Mouse (Mus musculus): Measurements from ENCODE around the gene Mfsd4a.
A peak's percentile ranks its signal among the peaks of the same experiment; 100 is the strongest.

The Mfsd4a gene

DNA sequence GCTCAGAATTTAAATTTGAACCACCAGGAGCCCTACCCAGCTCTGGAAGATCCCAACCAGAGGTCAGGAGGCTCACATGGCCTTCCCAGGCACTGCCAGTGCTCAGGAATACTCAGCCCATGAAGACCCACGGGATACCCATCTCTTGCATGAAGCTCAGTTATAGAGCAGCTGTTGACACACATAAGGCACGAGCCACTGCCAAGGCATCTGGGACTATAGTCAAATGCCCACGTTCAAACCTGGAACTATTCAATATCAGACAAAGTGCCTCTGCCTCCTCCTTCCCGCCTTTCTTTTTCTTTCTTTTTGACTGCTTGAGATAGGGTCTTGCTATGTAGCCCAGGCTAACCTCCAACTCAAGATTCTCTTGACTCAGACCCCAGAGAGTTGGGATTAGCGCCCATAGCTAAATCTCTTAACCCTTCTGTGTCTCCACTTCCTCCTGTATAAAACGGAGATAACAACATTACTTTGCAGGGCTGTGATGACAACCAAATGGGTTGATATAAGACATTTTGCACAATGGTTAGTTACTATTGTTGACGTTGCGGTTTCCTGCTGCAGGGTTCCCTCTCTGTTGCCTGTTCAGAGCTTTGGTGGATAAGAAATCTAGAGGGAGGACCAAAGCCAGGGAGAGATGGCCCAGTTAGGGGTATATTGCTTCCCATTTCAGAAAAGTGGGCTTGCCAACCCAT is 2.2 kb downstream of the Mfsd4a start:
- no peak for DNase-seq

DNA sequence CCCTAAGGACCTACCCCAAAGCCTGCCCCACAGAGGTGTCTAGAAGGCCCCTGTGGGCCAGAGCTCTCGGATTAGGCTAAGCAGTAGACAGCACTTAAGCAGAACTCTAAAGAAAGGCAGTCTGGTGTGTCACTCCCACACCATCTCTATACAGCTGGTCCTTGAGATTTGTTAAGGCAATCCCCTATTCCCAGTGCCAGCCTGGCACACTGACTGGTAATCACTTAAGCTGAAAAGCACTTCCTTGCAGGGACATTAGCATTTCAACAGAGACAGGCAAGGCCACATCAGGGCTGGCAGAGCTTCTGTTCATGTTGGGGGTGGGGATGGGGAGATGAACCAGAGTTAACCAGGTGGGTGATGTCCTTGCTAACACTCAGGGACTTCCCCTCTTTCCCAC is 2.9 kb downstream of the Mfsd4a start:
- no peak for DNase-seq

DNA sequence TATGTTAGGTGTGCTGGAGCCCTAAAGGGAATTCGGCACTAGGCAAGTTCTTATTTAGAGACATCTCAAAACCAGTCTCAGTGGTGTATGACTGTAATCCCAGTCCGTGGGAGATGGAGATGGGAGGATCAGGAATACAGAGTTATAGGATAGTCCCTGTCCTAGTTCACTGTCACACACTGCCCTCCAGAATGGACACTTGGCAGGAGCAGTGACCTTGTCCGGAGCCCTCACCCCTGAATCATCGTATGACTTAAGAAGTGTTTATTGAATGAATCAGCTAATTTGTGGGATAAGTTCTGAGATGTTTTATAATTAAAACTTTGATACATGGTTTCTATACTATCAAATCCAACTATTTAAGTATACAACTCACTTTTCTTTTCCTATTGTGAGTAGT is 4.8 kb downstream of the Mfsd4a start:
- DNase-seq = no peak

DNA sequence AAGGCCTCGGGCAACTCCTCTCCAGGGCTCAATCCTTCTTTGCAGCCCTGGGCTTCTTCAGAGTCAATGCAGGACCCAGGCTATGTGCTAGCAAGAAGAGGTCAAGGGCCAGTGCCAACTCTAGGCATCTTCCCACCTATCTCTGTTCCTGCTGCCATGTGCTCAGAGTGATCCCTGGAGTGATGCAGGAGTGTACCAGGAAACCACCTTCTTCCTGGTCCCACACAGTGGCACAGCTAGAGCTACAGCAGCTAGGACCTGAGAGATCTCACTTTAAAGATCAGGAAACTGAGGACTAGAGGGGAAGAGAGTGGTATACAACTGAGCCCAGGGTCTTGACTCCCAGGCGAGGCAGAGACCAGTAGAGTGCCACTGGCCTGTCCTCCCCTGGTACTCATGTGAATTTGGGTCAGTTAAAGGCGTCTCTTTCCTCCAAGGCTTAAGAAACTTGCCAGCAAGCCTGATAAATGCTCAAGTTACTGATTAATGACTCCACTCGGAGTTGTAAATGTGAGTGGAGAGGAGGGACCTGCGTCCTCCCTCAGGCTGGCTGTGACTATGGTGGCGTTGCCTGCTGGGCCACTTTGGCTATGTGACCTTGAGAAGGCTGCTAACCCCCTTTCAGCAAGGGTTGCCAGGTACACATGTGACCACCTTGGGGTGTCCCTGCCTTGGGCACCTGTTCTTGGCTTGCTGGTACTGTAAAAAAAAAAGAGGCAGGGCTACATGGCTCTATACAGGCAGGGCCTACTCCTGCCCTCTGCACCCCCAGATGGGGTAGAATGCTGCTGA is 5.9 kb downstream of the Mfsd4a start:
- peak; percentile 52 for DNase-seq

DNA sequence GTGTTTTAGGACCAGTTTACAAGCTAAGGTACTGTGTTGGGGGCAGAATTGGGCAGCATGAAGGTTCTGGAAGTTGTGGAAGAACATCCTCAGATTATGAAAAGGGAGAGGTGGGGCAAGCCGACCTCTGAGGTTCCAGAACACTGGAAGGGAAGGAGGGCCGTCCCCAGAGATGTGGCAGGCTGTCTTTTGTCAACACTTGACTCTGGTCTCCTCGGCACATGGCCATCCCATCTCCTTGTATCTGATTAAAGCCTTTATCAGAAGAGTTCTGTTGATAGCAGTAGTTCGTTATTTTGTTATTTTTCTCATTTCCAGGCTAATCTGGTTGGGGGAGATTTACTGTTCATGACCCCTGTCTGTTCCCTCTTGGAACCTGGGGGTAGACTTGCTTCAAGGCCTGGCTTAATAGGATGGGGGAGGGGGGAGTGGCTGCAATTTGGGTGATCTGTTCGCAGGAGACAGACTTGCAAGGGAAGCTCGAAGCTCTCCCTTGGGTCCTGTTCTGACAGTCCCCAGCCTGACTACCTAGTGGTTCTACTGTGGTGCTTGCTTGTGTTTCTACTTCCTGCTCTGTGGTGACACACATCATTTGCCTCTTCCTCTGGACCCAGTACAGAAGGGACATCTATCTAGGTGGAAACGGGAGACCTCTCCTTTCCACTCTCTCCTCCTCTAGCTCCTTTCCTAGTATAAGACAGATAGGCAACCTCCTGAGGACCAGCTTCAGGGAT is 7.7 kb downstream of the Mfsd4a start:
- peak; percentile 54 for DNase-seq

DNA sequence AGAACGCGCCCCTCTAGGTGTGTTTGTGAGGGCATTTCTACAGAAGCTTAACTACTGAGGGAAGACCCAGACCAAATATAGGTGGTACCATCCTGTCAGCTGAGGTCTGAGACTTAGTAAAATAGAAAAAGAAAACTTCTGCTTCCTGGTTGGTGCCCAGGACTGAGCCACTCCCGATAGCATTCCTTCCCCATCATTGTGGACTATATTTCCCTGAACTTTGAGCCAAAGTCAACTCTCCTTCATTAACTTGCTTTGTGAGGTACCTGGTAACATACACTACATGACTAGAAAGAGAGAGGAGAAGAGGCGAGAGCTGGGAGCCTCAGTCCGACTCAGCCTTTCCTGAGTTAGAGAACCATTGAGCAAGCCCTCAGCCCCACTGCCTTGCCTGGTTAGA is 9.3 kb downstream of the Mfsd4a start:
- DNase-seq = no peak

DNA sequence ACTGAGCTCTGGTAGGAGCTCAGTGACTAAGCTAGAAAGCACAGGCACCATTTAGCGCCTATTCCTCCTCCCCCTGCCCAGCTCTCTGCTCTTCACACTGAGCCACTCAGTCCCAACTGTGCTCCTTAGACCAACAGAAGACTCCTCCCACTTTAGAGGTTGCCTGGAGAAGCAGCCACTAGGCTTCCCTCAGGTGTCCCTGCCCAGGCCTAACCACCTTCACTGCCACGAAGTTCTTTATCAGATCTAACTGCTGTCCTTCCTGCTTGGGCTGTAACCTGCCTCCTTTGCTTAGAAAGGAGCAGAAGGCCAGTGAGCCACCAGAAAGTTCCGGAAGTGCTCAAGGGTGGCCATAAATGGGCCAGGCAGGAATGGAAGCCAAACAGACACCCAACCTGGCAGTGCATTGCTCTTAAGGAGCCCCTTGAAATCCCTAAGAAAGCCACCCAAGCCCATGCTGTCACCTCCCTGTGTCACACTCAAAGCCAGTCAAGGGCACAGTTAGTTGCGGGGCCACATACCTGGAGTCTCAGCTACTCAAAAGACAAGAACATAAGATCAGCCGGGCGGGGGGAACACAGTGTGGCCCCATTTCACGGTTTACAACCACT is 12.7 kb downstream of the Mfsd4a start:
- DNase-seq = no peak

DNA sequence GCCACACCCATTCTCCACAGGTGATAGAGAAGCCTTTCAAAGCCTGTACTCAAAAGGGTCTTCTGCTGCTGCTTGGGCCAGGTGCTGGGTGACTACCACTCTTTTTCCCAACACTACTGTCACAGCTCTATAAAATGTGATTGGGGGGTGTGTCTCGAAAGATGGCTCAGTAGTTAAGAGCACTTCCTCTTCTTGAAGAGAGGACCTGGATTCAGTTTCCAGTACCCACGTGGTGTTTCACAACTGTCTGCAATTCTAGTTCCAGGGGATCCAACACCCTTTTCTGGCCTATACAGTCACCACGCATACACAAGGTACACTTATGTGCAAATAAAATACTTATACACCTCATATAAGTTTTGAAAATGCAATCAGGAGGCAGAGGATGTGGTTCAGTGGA is 13.5 kb downstream of the Mfsd4a start:
- no peak for DNase-seq

DNA sequence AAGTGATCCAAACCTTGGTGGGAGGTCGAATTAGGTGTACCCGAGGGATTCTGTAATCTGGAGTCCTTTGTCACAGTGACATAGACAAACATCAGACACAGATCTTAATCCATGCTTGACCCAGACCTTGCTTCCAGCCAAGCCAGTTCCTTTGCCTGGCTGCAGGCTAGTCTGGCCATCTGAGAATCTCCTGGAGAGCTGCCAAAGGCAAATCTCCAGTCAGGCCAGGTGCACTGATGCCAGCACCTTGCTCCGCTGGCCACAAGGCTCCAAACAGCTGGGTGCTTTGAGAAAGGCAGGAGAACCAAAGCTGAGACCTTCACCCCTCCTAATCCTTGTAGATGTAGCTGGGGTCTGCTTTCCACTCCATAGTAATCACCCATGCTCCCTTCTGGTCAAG is 16.1 kb downstream of the Mfsd4a start:
- no peak for DNase-seq

DNA sequence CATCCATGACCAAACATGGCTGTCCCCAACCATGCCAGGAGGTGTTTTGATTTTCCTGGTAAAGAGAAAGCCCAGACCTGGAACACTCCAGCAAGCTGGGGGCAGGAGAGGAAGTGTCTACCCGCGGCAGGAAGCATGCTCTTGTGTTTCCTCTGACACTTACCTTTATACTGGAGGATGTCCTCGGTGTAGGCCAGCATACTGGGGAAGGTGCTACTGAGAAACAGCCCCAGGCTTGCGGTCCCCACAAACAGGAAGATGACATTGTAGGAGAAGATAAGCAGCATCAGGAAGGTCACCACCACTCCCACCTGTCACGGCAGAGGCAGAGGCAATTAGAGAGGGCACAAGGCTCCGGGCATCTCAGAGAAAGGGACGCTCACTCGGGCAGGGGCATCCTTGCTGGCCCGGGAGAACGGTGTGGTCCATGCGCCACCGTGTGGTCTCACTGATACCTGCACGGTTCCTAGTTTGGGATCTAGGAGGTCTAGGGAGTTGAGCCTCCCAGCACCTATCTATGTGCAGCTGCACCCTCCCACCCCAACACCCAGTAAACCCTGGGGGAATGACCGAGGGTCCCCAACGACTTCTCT is 21.6 kb downstream of the Mfsd4a start:
- DNase-seq = peak; percentile 85

DNA sequence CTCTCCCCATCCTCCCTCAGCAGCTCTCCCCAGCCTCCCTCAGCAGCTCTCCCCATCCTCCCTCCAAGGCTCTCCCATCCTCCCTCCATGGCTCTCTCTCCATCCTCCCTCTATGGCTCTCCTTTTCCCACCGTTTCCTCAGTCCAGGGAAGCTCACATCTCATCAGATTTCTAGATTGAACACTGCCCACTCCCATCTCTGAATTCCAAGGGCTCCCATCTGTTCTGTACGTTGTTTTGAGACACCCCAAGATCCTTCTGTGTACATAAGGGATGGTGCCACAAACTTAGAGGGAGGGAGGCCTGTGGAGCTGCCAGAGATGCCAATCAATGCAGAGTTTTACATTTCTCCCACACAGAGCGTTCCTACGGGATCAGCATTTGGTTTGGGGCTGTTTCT is 24.1 kb downstream of the Mfsd4a start:
- DNase-seq = no peak

DNA sequence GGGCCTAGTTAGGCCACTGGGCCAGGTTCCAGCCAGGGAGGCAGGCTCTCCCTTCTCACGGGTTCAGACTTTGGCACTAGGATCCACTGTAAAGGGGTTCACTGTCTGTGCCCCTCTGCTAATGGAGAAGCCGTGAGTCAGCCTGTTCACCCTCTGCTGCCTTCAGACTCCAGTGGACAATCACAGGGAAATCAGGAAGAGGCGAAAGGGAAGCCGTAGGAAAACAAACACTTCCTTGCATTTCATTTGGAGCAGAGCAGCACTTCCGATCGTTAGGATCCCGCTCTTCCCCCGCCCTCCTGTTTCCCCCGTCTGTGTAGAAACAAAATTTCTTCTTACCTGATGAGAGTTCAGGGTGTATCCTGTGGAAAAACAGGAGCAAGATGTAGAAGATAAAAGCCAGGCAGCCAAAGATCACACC is 27.7 kb downstream of the Mfsd4a start:
- peak; percentile 61 for DNase-seq

DNA sequence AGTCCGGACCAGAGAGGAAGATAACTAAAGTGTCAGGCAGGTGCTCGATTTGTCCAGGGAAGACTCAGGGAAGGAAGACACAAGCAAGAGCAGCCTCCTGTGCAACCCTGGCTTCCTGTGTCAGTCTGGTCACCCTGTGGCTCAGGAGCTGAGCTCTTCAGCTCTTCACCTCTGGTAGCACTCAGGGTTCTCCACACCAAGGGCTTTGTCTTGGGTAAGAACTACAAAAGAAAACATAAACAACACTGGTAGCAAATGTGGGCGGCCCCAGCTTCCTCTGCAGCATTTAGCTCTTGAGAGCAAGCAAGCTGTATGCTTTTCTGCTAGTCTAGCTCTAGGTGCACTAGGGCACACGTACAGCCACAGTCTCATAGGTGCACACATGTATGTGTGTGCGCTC is 29.1 kb downstream of the Mfsd4a start:
- DNase-seq = no peak

DNA sequence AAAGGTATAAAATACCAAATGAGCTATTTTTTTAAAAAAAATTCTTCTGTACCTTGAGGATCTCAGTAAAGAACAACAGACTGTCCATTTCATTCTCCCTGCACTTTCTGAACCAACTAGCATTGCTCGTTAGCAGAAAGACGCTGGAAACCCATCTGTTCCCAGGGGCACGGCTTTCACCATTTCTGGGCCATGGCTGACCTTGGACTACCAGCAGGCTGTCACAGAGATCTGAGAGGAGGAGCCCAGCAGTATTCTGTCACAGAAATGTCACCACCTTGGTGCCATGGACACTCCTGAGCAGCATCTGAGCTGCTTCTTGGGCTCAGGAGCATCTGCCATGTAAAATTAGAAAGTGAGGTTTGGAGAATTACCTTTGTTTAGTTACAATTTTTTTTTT is 30.1 kb downstream of the Mfsd4a start:
- DNase-seq = no peak

DNA sequence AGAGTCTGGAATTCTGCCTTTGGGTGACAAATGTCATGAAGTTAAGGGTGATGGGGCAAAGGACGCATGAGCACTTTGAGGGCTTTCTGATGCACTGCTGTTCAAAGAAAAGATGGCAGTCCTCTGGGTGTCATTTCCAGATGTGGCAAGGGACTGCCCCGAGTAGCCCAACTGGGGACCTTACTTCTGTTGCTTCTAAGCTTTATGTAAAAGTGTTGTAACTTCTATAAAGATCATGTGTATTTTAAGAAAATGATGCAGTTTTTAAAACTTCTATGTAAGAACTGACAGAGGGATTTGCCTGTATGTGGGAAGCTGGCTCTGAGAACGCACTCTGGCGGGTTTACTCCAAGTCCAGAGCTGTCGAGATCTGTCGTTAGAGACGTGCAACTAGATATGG is 35.7 kb downstream of the Mfsd4a start:
- no peak for DNase-seq

DNA sequence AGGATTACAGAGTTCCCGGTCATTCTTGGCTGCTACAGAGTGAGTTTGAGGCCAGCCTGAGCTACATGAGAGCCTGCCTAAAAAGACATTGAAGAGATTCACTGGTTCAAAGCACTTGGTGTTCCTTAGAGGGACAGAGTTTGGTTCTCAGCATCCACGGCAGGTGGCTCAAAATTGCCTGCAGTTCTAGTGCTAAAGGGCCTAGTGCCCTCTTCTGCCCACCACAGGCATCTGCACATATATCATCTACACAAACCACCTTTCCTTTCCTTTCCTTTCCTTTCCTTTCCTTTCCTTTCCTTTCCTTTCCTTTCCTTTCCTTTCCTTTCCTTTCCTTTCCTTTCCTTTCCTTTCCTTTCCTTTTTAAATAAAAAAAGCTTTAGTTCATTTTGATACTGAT is 37.3 kb downstream of the Mfsd4a start:
- DNase-seq = no peak

DNA sequence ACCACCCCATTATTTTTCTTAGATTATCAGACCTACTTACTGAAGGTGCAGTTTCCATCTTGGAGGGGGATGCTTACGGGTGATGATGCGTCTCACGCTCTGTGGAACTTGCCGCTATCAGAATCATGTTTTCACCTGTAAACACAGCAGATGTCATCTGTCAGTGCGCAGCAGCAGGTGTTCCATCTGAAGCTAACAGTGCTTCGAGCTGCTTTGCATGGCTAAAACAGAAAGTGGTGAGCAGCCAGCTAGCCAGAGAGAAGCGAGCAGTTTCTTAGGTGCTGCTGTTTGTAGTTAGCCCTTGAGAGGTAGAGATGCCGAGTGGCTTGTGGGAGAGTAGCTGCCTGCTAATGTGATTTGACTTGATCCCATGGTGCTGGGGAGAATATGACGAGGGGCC is 39.4 kb downstream of the Mfsd4a start:
- DNase-seq = no peak

DNA sequence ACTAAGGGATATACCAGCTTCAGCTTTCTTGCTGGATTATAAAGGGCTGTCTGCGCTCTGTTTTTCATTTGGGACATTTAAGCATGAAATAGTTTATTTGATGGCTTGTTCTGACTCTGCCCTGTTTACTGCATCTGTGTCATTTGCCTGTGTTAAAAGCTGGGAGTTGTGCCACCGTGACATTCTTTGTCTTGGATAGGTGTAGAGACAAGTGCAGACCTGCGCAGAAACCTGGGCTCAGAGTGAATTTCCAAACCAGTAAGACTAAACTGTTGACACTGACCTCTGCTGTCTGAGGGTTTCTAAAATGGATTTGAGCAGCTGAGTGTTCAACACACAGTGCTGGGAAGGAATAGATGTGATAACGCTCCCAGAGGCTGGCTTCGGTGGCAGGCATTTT is 39.9 kb downstream of the Mfsd4a start:
- DNase-seq = no peak

DNA sequence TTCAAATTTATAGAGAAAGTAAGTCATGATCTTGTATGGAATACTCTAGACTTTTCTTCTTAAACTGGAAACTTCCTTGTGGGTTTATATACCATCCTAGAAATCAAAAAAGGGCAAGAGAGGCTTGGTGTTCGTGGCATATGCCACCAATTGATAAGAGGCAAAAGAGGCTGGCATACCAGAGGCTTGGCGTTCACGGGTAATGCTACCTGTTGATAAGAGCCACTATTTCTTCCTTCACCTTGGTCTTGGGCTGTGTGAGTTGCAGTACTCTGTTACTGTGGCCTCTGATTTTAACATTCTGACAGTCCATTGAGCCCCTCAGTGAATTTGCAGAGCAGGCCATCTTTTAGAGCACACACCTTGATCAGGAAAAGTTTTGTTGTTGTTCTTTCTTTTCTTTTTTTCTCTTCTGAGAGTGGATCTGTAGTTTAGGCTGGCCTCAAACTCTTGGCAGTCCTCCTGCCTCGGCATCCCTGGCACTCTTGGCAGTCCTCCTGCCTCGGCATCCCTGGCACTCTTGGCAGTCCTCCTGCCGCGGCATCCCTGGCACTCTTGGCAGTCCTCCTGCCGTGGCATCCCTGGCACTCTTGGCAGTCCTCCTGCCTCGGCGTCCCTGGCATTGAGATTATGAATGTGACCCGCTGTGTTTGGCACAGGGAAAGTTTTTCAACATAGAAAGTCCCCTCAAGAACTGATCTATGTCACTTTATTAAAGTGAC is 40.8 kb downstream of the Mfsd4a start:
- no peak for DNase-seq

DNA sequence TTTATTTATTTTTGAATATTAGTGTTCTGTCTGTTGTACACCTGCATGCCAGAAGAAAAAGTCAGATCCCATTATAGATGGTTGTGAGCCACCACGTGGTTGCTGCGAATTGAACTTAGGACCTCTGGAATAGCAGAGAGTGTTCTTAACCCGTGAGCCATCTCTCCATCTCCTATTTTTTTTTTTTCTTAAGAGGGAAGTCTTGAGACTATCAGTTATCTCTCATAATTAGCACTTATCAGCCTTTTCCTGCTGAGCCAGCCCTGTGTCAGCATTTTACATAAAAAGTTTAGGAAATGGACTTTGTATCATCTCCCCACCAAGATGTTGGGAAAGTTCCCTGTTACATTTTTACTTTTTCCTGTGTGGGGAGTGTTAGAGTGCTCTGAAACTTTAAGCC is 45.8 kb downstream of the Mfsd4a start:
- no peak for DNase-seq

DNA sequence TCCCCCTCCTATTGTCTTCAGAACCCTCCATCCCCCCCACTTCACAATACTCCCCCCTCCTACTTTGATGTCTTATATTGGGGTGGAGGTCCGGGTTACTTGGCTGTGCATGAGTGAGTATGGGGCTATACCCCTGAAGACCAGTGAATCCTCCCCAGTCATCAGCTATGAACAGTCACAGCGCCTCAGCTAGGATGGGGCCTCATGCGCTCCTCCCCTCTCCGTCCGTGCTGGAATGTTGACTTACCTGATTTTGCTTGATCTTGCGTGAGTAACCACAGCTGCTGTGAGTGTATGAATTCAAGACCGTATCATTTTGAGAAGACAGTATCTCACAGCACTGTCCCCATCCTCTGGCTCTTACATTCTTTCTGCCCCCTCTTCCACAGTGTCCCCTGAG is 48.0 kb downstream of the Mfsd4a start:
- DNase-seq = no peak

DNA sequence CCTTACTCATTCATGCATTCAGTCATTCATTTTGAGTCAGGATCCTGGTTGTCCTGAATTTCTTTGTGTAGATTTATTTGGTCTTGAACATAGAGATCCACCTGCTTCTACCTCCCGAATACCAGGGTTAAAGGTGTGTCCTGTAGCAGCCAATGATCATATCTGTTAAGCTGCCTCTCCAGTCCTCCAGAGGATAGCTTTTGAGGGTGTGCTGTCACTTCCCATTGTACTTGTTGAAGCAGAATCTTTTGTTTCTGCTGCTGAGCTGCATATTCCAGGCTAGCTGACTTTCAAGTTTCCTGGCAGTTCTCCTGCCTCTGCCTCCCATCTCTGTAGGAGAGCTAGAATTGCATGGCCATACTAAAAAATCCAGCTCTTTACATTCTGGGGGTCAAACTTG is 51.2 kb downstream of the Mfsd4a start:
- no peak for DNase-seq

All from kidney, postnatal 10 days (tissue).